Mouse (Mus musculus): ENCODE data around the gene Snrnp70.

Gene Snrnp70

DNA sequence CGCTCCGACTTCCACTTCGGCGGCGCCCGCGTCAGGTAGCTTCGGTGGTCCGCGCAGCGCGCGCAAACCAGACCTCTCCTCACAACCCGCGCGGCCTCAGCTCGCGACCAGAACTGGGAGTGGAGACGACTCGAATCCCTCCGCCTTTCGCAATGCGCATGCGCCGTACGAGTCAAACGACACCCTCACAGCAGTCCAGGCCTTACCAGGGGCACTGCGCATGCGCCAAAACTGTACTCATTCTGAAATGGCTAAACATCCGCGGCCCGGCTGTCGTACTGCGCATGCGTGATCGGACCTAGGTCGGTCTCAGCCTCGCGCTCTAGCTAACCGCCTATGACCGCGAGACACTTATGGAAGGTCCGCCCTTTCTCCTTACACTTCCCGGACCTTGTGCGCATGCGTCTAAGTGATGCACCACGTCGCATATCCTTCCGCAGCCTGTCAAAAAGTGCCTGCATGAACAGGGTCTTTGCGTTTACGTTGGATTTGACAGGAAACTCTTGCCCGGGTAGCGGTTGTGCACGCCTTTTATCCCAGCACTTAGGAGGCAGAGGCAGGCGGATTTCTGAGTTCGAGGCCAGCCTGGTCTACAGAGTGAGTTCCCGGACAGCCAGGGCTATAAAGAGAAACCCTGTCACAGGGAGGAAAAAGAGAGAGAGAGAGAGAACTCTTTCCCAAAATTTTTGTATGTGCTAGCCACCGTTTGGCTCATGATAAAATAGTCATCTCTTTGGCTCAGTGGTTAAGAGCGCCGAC, at the start of gene Snrnp70:
Gene Snrnp70 (minus strand): TSS at position 165 of the 759 bp plus-strand sequence.
- DNase-seq (ENCODE audit: low spot score in 2 of 2): peak; percentile 99 to 100

- no peak for DNase-seq (ENCODE audit: low spot score in 2 of 2)
Measured at GRCm38 (mm10) chr7:45443526-45444420, 48.2 kb upstream of the Snrnp70 start.

DNA sequence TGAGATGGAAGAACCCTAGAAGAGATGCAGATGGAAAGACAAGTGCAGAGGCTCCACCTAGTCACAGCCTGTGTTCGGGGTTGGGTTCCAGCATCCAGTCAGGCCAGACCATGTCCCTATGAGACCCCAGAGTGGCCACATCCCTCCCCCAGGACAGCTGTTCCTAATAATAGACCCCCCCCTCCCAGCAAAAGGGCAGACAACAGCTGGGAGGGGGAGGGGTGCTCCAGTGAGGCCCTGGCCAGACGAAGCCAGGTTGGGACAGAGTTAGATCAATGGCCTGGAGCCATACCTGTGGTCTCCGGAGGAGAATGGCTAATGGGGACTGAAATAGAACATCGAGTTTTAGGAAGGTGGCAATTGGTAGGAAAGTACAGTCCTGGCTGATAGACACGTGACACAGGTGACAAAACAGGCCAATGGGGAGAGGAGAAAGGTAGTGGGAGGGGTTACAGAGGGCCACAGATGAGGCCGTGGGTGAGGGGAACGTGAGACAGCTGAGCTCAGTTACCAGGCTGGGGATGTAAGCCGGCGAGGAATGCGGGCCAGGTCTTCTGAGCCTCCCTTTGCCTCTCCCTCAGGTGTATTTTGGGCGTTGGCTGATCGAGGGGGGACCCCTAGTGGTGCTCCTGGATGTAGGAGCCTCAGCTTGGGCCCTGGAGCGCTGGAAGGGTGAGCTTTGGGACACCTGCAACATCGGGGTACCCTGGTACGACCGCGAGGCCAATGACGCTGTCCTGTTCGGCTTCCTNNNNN, 42.2 kb upstream of the Snrnp70 start, which contains the start of gene Ruvbl2:
Gene Ruvbl2 (minus strand): TSS at position 576 of the 756 bp plus-strand sequence.
- no peak for DNase-seq (ENCODE audit: low spot score in 2 of 2)

DNA sequence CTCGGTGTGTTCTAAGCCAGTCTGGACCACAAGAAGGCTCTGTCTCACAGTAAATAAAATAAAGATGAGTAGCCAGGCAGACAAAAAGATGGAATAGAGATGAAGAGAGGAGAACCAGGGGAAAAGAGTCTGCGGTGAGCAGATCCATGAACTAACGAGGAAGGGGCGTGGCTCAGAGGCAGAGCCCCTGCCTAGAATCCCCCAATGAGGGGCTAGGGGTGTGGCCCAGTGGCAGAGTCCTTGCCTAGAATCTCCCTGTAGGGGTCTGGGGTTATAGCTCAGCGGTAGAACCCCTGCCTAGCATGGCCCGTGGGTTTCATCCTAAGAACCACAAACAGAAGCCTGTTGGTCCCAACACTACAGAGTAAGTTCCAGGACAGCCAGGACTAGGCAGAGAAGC, 41.5 kb upstream of the Snrnp70 start:
- DNase-seq (ENCODE audit: low spot score in 2 of 2): no peak

DNA sequence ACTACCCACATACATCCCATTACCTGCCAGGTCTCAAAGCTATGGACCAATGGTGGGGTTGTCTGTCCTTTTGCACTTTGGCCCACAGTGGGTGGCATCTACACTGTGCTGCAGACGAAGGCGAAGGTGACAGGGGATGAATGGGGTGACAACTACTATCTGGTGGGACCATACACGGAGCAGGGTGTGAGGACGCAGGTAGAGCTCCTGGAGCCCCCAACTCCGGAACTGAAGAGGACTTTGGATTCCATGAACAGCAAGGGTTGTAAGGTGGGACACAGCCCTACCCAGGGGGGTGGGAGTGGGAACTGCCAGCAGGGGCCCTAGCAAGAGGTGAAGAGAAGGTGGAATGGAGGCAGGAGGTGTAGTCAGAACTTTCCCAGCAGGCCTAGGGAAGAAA, 40.9 kb upstream of the Snrnp70 start:
- DNase-seq (ENCODE audit: low spot score in 2 of 2): no peak

- no peak for DNase-seq (ENCODE audit: low spot score in 2 of 2)
Measured at GRCm38 (mm10) chr7:45435038-45435437, 39.5 kb upstream of the Snrnp70 start.

DNA sequence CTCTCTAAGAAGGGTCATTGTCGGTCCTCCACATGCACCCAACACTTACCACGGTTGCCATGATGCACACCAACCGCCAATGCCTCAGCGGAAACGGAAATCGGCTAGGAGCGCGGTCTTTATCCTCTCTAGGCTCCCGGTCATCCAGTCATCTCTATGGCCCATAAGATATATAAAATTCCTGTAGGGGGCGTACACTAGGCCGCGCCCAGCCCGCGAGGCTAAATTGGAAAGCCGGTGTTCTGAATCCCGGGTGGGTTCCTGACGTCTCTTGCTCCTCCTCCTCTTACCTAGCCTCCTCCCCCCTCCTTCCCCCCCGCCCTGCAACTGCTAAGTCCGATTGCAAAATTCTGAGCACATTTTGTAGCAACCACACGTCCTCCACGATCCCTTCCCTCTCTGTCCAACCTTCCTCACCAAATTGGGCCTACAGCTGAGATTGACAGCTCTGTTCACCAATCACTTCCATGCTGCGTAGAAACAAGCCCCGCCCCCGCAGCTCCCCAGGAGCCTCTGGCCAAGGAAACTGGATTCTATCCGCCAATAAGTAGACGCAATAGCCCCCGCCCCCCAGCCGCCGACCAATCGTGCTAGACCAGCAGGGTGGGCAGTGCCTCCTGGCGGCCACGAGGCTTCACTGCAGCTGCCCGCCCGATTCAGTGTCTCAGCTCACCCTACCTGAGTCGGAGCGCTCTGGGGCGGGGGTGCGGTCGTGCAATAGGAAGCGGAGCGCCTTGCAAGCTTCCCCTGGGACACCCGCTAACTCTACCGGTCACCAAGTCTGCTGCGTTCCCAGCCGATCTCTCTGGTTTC, 38.9 kb upstream of the Snrnp70 start, which contains the start of gene Gys1:
Gene Gys1 (plus strand): TSS at position 642 of the 813 bp plus-strand sequence.
- peak; percentile 99 to 100 for DNase-seq (ENCODE audit: low spot score in 2 of 2)

- DNase-seq (ENCODE audit: low spot score in 2 of 2): no peak
Measured at GRCm38 (mm10) chr7:45433835-45434202, 38.3 kb upstream of the Snrnp70 start.

- no peak for DNase-seq (ENCODE audit: low spot score in 2 of 2)
Measured at GRCm38 (mm10) chr7:45426556-45426955, 31.0 kb upstream of the Snrnp70 start.

DNA sequence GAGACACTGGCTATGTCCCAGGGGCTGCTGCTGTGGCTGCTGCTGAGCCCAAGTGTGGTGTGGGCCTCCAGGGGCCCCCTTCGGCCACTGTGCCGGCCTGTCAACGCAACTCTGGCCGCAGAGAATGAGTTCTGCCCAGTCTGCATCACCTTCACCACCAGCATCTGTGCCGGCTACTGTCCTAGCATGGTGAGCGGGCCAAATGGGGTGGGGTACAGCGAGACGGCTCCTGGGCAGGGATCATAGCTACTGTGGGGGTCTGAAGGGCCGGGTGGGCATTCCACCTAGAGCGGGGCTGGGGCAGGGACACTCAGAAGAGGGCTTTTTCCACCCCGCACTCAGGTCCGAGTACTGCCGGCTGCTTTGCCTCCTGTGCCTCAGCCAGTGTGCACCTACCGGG, 25.7 kb upstream of the Snrnp70 start:
- DNase-seq (ENCODE audit: low spot score in 2 of 2): no peak

- no peak for DNase-seq (ENCODE audit: low spot score in 2 of 2)
Measured at GRCm38 (mm10) chr7:45420615-45420919, 25.0 kb upstream of the Snrnp70 start, which contains the start of gene Lhb. Gene Lhb (plus strand): TSS chr7:45420820.

GRCm38 (mm10) chr7:45419859-45420614, 24.5 kb upstream of the Snrnp70 start:
- DNase-seq (ENCODE audit: low spot score in 2 of 2): no peak

DNA sequence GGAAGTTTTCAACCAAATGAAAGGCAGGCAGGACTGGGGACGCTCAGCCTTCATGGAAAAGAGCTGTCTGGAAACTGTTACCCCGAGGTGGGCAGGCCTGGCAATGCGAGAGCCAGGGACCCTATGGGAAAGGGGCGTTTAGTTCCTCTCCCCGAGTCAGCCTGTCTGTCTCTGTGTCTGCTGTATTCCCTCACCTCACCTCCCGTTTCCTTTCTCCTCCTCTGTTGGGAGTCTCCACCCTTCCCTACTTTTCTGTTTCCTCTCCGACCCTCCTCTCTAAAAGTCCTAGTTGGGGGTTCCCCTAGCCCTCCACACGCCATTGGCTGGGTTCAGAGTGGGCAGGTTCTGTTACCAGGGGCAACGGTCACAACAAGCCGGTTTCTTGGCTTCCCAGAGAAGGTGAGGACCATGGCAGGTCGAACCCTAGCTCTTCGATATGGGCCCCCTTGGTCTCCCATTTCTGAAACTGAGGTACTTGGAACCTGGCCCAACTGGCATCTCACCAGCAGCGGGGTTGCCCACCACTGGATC, 22.5 kb upstream of the Snrnp70 start:
- DNase-seq (ENCODE audit: low spot score in 2 of 2): no peak

DNA sequence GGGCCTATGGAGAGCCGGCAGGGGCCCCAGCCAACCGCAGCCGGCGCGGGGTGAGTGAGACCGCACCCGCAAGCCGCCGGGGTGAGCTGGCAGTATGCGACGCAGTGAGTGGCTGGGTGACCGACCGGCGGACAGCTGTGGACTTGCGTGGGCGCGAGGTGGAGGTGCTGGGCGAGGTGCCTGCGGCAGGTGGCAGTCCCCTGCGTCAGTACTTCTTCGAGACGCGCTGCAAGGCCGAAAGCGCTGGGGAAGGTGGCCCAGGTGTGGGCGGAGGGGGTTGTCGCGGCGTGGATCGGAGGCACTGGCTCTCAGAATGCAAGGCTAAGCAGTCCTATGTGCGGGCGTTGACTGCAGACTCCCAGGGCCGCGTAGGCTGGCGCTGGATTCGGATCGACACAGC, 20.1 kb upstream of the Snrnp70 start:
- DNase-seq (ENCODE audit: low spot score in 2 of 2): no peak

- no peak for DNase-seq (ENCODE audit: low spot score in 2 of 2)
Measured at GRCm38 (mm10) chr7:45414740-45415224, 19.2 kb upstream of the Snrnp70 start.

DNA sequence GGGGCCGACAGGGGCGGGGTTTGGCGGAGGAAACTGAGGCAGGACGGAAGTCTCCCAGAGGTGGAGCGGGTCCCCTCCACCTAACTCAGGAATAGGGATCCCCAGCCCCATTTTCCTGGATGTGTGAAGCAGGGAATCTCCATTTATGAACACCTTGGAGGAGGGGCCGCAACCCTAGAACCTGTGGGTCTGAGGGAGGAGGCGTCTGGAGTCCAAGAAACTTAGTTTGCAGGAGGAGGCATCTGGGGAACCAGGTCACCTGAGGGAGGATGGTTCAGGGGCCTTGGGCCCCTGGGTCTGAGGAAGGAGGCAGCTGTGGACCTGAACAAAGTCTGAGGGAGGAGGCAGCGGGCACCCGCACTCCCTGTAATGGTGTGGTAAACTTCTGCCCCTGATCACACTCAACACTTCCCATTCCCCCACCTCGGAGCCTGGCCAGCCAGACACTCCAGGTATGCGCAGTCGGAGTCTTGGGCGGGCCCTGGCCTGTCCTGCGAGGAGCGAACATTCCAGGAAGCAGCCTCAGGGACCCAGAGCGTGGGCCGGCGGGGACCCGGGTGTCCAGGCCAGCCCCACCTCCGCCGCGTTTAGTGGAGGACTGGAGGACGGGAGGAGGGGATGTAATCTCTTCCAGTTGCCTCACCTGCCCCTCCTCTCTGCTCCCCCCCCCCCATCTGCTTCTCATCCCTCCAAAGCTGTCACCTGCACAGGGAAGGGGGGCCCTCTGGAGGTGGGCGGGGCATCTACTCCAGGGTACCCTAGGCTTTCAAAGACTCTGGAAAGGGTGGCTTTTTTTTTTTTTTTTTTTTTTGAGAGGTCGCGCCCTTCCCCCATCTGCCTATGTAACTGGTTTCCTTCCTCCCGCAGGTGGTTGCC, 18.6 kb upstream of the Snrnp70 start:
- no peak for DNase-seq (ENCODE audit: low spot score in 2 of 2)

DNA sequence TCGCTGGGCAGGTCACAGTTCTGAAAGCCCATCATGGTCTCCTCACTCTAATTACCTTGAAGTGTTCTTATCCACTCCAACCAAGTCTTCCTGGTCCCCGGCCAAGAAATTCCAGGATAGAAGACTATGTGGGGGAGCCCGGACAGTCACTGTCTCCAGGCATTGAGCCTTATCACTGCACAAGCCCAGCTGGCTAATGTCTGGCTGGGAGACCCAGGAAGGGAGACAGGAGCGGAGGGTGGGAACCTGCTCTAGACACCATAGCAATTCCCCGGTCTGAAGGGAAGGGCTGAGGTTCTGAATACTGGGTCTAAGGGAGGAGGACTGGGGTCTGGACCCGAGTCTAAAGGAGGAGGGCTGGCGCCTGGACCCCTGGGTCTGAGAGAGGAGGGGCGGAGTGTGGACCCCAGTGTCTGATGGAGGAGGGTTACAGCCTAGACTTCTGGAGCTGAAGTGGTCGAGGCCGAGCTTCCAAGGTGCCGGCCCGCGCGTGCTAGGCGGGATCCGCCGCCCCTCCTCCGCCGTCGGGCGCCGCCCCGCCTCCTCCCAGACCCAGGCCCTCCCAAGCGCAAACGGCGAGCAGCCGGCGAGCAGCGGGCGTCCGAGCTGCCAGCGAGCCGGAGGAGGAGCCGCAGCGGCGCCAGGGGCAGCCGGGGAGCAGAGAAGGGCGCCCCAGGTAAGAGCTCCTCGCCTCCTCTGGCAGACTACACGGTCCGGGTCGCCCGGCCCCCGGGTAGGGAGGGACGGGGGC, 17.7 kb upstream of the Snrnp70 start, which contains the start of gene Ntf5:
Gene Ntf5 (plus strand): TSS at position 583 of the 751 bp plus-strand sequence.
- DNase-seq (ENCODE audit: low spot score in 2 of 2): no peak

DNA sequence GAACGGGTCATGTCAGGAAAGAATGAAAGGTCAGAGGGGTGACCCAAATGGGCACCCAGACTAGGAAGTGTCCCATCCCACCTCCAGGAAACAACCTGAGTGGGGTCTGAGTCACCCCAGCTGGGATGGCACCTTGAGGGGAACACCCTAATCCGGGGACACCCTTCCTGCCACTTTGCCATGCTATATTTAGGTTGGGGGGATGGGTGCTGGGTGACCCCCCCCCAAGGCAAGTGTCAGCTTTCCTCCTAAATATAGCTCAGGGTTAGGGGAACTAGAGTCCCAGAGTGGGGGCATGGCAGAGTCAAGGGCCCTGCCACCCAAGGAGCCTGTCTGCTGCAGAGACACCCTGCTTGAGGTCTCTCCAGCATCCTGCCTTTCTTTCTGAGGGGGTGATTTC, 16.9 kb upstream of the Snrnp70 start:
- DNase-seq (ENCODE audit: low spot score in 2 of 2): no peak

All from spleen, postnatal 10 days (tissue).